8 mouse cellular contexts compared by ENCODE assay signal in the genomic region with DNA sequence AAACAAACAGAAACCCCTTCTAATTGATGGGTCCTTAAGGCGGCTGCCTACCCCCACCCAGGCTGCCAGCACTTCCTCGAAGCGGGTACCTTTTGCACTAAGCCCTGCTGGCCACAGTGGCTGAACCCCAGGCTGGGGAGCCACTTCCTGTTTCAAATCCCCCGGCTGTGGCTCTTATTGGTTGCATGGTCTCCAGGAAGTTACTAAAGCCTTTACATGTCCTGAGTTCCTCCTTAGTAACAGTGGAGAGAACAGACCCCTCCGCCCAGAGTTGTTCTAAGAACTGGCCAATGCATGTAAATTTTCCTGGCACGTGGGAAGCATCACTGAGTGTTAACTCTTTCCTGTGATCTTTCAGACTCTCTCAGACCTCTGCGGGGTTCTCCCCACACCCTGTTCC. TPM values are rescaled to one million over a fixed set of nuclear protein-coding genes. Genes with fewer than 3 reads are reported as not detected.
DNase-seq lines count a peak whose midpoint lies in the region; ATAC-seq and TF ChIP-seq lines count a peak whose summit lies in the region.

No protein-coding gene starts in this region.

- peaks cover 19% of the 10 kb centered on the region for H3K4me1 ChIP-seq in forebrain, postnatal 0 days (ENCODE audit: insufficient read depth)
- H3K4me1 ChIP-seq in limb, embryonic 10.5 days, result peaks cover 47% of the 10 kb centered on the region
- H3K4me1 ChIP-seq in midbrain, embryonic 13.5 days (replicated peaks), result peaks cover 49% of the 10 kb centered on the region

- no peak for TF ChIP-seq CTCF in left cerebral cortex, adult 2 months (IDR thresholded peaks at IDR 0.05)
- TF ChIP-seq CTCF in forebrain, postnatal 0 days (IDR thresholded peaks at IDR 0.05; ENCODE audit: low read depth), result no peak

- peak overlapping the region; percentile 36 for H3K4me3 ChIP-seq in left cerebral cortex, adult 2 months
- H3K4me3 ChIP-seq in forebrain, postnatal 0 days (ENCODE audit: low read depth, low read length), result peak overlapping the region; percentile 40; the same call in 1 of the 2 replicates
- peak overlapping the region; percentile 42; the same call in 1 of the 2 replicates for H3K4me3 ChIP-seq in limb, embryonic 10.5 days
- peak overlapping the region; percentile 43 for H3K4me3 ChIP-seq in midbrain, embryonic 13.5 days (replicated peaks)

- H3K9ac ChIP-seq in forebrain, postnatal 0 days, result no peak overlapping the region
- peak overlapping the region; percentile 56; the same call in 1 of the 2 replicates for H3K9ac ChIP-seq in midbrain, embryonic 13.5 days (replicated peaks)

- ATAC-seq in forebrain, postnatal 0 days, result peak; percentile 49
- no peak for ATAC-seq in midbrain, embryonic 13.5 days

- no peaks in the 10 kb centered on the region for H3K9me3 ChIP-seq in forebrain, postnatal 0 days (ENCODE audit: low read length)
- no peaks in the 10 kb centered on the region for H3K9me3 ChIP-seq in limb, embryonic 10.5 days (replicated peaks)
- no peaks in the 10 kb centered on the region for H3K9me3 ChIP-seq in midbrain, embryonic 13.5 days

- no peaks in the 10 kb centered on the region for H3K27me3 ChIP-seq in forebrain, postnatal 0 days (ENCODE audit: insufficient read depth, low read length)
- no peaks in the 10 kb centered on the region for H3K27me3 ChIP-seq in limb, embryonic 10.5 days (ENCODE audit: low read depth, poor library complexity, severe bottlenecking)
- no peaks in the 10 kb centered on the region for H3K27me3 ChIP-seq in midbrain, embryonic 13.5 days

- peak overlapping the region; percentile 69 for H3K4me2 ChIP-seq in forebrain, postnatal 0 days (ENCODE audit: low read depth)
- H3K4me2 ChIP-seq in midbrain, embryonic 13.5 days (replicated peaks), result peak overlapping the region; percentile 66

- intact Hi-C loops in left cerebral cortex, adult 2 months (cut with DNase I), result loop anchor here (5.0 kb wide), 1 partner anchor 84 kb away; a partner anchor contains a TSS
- intact Hi-C loops in left cerebral cortex, postnatal 4 days (cut with DNase I), result no loop called here
- intact Hi-C loops in gastrocnemius, postnatal 36 days (cut with DNase I), result loop anchor here (5.0 kb wide), 1 partner anchor 34 kb away; no protein-coding TSS in a partner anchor

- H3K27ac ChIP-seq in left cerebral cortex, adult 2 months, result 0 out of 2 replicates have a peak overlapping the region, but pooled peaks have one; percentile 19
- no peak overlapping the region for H3K27ac ChIP-seq in forebrain, postnatal 0 days (ENCODE audit: low read depth, low read length)
- peak overlapping the region; percentile 61; the same call in 1 of the 2 replicates for H3K27ac ChIP-seq in limb, embryonic 10.5 days
- no peak overlapping the region for H3K27ac ChIP-seq in midbrain, embryonic 13.5 days

- peaks cover 50% of the 10 kb centered on the region for H3K36me3 ChIP-seq in forebrain, postnatal 0 days (ENCODE audit: insufficient read depth)
- H3K36me3 ChIP-seq in limb, embryonic 10.5 days, result peaks cover 97% of the 10 kb centered on the region
- H3K36me3 ChIP-seq in midbrain, embryonic 13.5 days, result peaks cover 82% of the 10 kb centered on the region

- 31% methylated on average over 7 of the region's 7 CpGs for WGBS in forebrain, postnatal 0 days
- WGBS in limb, embryonic 10.5 days, result 50% methylated on average over 7 of the region's 7 CpGs
- WGBS in midbrain, embryonic 13.5 days, result 46% methylated on average over 7 of the region's 7 CpGs

- no peak for DNase-seq in left cerebral cortex, adult 2 months (ENCODE audit: extremely low spot score in 1 of 2, low spot score in 2 of 2)
- DNase-seq in left cerebral cortex, postnatal 4 days, result no peak
- peak; percentile 37 for DNase-seq in forebrain, postnatal 0 days
- DNase-seq in limb, embryonic 10.5 days (ENCODE audit: low spot score), result no peak
- DNase-seq in thymus, postnatal 25 days, result peak; percentile 76
- no peak for DNase-seq in gastrocnemius, postnatal 36 days
- no peak for DNase-seq in frontal cortex, postnatal 25 days (ENCODE audit: low spot score in 2 of 2)

RNA-seq across cellular contexts. Expression of a gene that starts 9.1 kb away (rescaled TPM):
- total RNA-seq in left cerebral cortex, adult 2 months (2021), result 10 to 100 TPM; 32.4 to 42.2 TPM
- 10 to 100 TPM; 38.5 to 43.9 TPM for total RNA-seq in left cerebral cortex, postnatal 4 days (2021)
- total RNA-seq in forebrain, postnatal 0 days (2014; rRNA removed), result 3.9 and 5.6 TPM in 2 replicates
- polyA plus RNA-seq in forebrain, postnatal 0 days (2015; fragmentation: Nextera tagmentation; extraction: Ambion mirVana), result 5.1 and 7.6 TPM in 2 replicates
- polyA plus RNA-seq in limb, embryonic 10.5 days (2016; fragmentation: Nextera tagmentation; extraction: Ambion mirVana), result 9.4 and 10.6 TPM in 2 replicates
- polyA plus RNA-seq in midbrain, embryonic 13.5 days (2015; fragmentation: Nextera tagmentation; extraction: Ambion mirVana), result 13.3 and 14.1 TPM in 2 replicates
- 10 to 100 TPM in 1 of 2 experiments, 1 to 10 TPM in 1; 7.7 to 13.0 TPM for total RNA-seq in gastrocnemius, postnatal 36 days (2021)

RNA-seq across cellular contexts. Expression of a gene that starts 18.1 kb away (rescaled TPM):
- 10 to 100 TPM; 23.4 to 24.9 TPM for total RNA-seq in left cerebral cortex, adult 2 months (2021)
- total RNA-seq in left cerebral cortex, postnatal 4 days (2021), result 10 to 100 TPM; 34.9 to 39.3 TPM
- 37.4 and 39.5 TPM in 2 replicates for total RNA-seq in forebrain, postnatal 0 days (2014; rRNA removed)
- 72.3 and 79.4 TPM in 2 replicates for polyA plus RNA-seq in forebrain, postnatal 0 days (2015; fragmentation: Nextera tagmentation; extraction: Ambion mirVana)
- 90.1 and 92.0 TPM in 2 replicates for polyA plus RNA-seq in limb, embryonic 10.5 days (2016; fragmentation: Nextera tagmentation; extraction: Ambion mirVana)
- polyA plus RNA-seq in midbrain, embryonic 13.5 days (2015; fragmentation: Nextera tagmentation; extraction: Ambion mirVana), result 72.2 and 74.0 TPM in 2 replicates
- 10 to 100 TPM; 13.0 to 15.7 TPM for total RNA-seq in gastrocnemius, postnatal 36 days (2021)

RNA-seq across cellular contexts. Expression of a gene that starts 18.6 kb away (rescaled TPM):
- 10 to 100 TPM; 48.5 to 48.9 TPM for total RNA-seq in left cerebral cortex, adult 2 months (2021)
- 10 to 100 TPM; 44.0 to 48.8 TPM for total RNA-seq in left cerebral cortex, postnatal 4 days (2021)
- 25.3 and 27.0 TPM in 2 replicates for total RNA-seq in forebrain, postnatal 0 days (2014; rRNA removed)
- 36.9 and 38.7 TPM in 2 replicates for polyA plus RNA-seq in forebrain, postnatal 0 days (2015; fragmentation: Nextera tagmentation; extraction: Ambion mirVana)
- polyA plus RNA-seq in limb, embryonic 10.5 days (2016; fragmentation: Nextera tagmentation; extraction: Ambion mirVana), result 1.8 and 2.0 TPM in 2 replicates
- 2.6 and 3.3 TPM in 2 replicates for polyA plus RNA-seq in midbrain, embryonic 13.5 days (2015; fragmentation: Nextera tagmentation; extraction: Ambion mirVana)
- under 1 TPM; 0.15 to 0.38 TPM for total RNA-seq in gastrocnemius, postnatal 36 days (2021)

RNA-seq across cellular contexts. Expression of a gene that starts 31.4 kb away (rescaled TPM):
- total RNA-seq in left cerebral cortex, adult 2 months (2021), result not detected
- not detected for total RNA-seq in left cerebral cortex, postnatal 4 days (2021)
- not detected in 2 replicates for total RNA-seq in forebrain, postnatal 0 days (2014; rRNA removed)
- polyA plus RNA-seq in forebrain, postnatal 0 days (2015; fragmentation: Nextera tagmentation; extraction: Ambion mirVana), result not detected in 2 replicates
- not detected in 2 replicates for polyA plus RNA-seq in limb, embryonic 10.5 days (2016; fragmentation: Nextera tagmentation; extraction: Ambion mirVana)
- polyA plus RNA-seq in midbrain, embryonic 13.5 days (2015; fragmentation: Nextera tagmentation; extraction: Ambion mirVana), result not detected in 2 replicates
- total RNA-seq in gastrocnemius, postnatal 36 days (2021), result under 1 TPM in 1 of 2 experiments, not detected in 1; 0.79 TPM

Comparison
In these comparisons a context has a peak if more than half of its experiments do, and no peak if none do; other contexts are left out.
1. DNase-seq: peak in forebrain, postnatal 0 days (single experiment) and thymus, postnatal 25 days (single experiment); none in left cerebral cortex, adult 2 months (0 of 2), left cerebral cortex, postnatal 4 days (single experiment), limb, embryonic 10.5 days (single experiment), gastrocnemius, postnatal 36 days (0 of 2) and frontal cortex, postnatal 25 days (0 of 2).
2. H3K27ac ChIP-seq: peak in left cerebral cortex, adult 2 months (single experiment) and limb, embryonic 10.5 days (single experiment); none in forebrain, postnatal 0 days (single experiment) and midbrain, embryonic 13.5 days (single experiment).
3. RNA of a gene that starts 18.6 kb away (total RNA-seq): 48.5 to 48.9 TPM in left cerebral cortex, adult 2 months, 44.0 to 48.8 TPM in left cerebral cortex, postnatal 4 days and 25.3 to 27.0 TPM in forebrain, postnatal 0 days; 0.15 to 0.38 TPM in gastrocnemius, postnatal 36 days; every median in the first group is over 10 times any median in the second.
4. Peak in every context shown above with its lines, with median percentiles within 50 percentile points of each other: H3K4me3 ChIP-seq.